In genomic region chr16:33522516-33522915, GRCm38 (mm10) we compare ENCODE assay signal across 25 mouse cellular contexts. TPM values are rescaled to one million over a fixed set of nuclear protein-coding genes. Genes with fewer than 3 reads are reported as not detected.
A peak's percentile ranks its signal among the peaks of the same experiment; 100 is the strongest.
DNase-seq lines count a peak whose midpoint lies in the region; ATAC-seq and TF ChIP-seq lines count a peak whose summit lies in the region.
"Had no signal": no experiment of that assay in that cellular context is flagged by ENCODE, and none has a peak within 500 bp of the region (broad histone marks: within the 10 kb centered on the region; RNA-seq: fewer than 3 reads in every experiment).

No protein-coding gene starts in this region.

- ATAC-seq in intestine, postnatal 0 days = no peak
- no peak for ATAC-seq in intestine, embryonic 16.5 days
- ATAC-seq in activated CD4-positive, CD25-positive, alpha-beta regulatory T cell, adult 4 months = no peak
- ATAC-seq: forebrain, embryonic 15.5 days; hindbrain, embryonic 16.5 days; intestine, embryonic 15.5 days had no signal

- no peaks in the 10 kb centered on the region for H3K9me3 ChIP-seq in intestine, postnatal 0 days (ENCODE audit: control insufficient read depth)
- no peaks in the 10 kb centered on the region for H3K9me3 ChIP-seq in intestine, embryonic 16.5 days (ENCODE audit: control insufficient read depth, low read length)
- H3K9me3 ChIP-seq: embryonic facial prominence, embryonic 10.5 days; embryonic facial prominence, embryonic 13.5 days; forebrain, embryonic 12.5 days; forebrain, embryonic 15.5 days; heart, embryonic 13.5 days; hindbrain, embryonic 10.5 days; hindbrain, embryonic 13.5 days; intestine, embryonic 15.5 days had no signal

- no peak overlapping the region for H3K27ac ChIP-seq in intestine, postnatal 0 days (ENCODE audit: low read depth, low read length)
- no peak overlapping the region for H3K27ac ChIP-seq in intestine, embryonic 16.5 days (ENCODE audit: low read length)
- H3K27ac ChIP-seq: embryonic facial prominence, embryonic 10.5 days; embryonic facial prominence, embryonic 13.5 days; forebrain, embryonic 12.5 days; forebrain, embryonic 15.5 days; heart, embryonic 13.5 days; hindbrain, embryonic 10.5 days; hindbrain, embryonic 13.5 days; intestine, embryonic 15.5 days had no signal

- no peak overlapping the region for H3K4me3 ChIP-seq in intestine, postnatal 0 days (ENCODE audit: low read depth, low read length)
- no peak overlapping the region for H3K4me3 ChIP-seq in intestine, embryonic 16.5 days (ENCODE audit: low read length)
- H3K4me3 ChIP-seq: embryonic facial prominence, embryonic 10.5 days; embryonic facial prominence, embryonic 13.5 days; erythroblast, embryonic 14.5 days; forebrain, embryonic 12.5 days; forebrain, embryonic 15.5 days; heart, embryonic 13.5 days; hindbrain, embryonic 10.5 days; hindbrain, embryonic 13.5 days; intestine, embryonic 15.5 days had no signal

- TF ChIP-seq CTCF in intestine, postnatal 0 days (IDR thresholded peaks at IDR 0.05; ENCODE audit: low read depth) = peak; percentile 11; the same call in 1 of the 2 replicates

- no peaks in the 10 kb centered on the region for H3K27me3 ChIP-seq in intestine, postnatal 0 days (replicated peaks; ENCODE audit: control insufficient read depth, insufficient read depth, low read length)
- no peaks in the 10 kb centered on the region for H3K27me3 ChIP-seq in intestine, embryonic 16.5 days (replicated peaks; ENCODE audit: control insufficient read depth, insufficient read depth, low read length)
- H3K27me3 ChIP-seq: embryonic facial prominence, embryonic 13.5 days; forebrain, embryonic 15.5 days; heart, embryonic 13.5 days; hindbrain, embryonic 13.5 days; intestine, embryonic 15.5 days had no signal

- H3K36me3 ChIP-seq in intestine, postnatal 0 days (ENCODE audit: control insufficient read depth, insufficient read depth) = no peaks in the 10 kb centered on the region
- H3K36me3 ChIP-seq in intestine, embryonic 16.5 days (ENCODE audit: control insufficient read depth, insufficient read depth, low read length) = no peaks in the 10 kb centered on the region
- H3K36me3 ChIP-seq: embryonic facial prominence, embryonic 10.5 days; embryonic facial prominence, embryonic 13.5 days; forebrain, embryonic 12.5 days; forebrain, embryonic 15.5 days; heart, embryonic 13.5 days; hindbrain, embryonic 10.5 days; hindbrain, embryonic 13.5 days; intestine, embryonic 15.5 days had no signal

- 61% methylated on average over 4 of the region's 4 CpGs for WGBS in intestine, postnatal 0 days
- 48% methylated on average over 4 of the region's 4 CpGs for WGBS in intestine, embryonic 16.5 days

- no peak overlapping the region for H3K4me2 ChIP-seq in intestine, postnatal 0 days (replicated peaks; ENCODE audit: low read depth)
- no peak overlapping the region for H3K4me2 ChIP-seq in intestine, embryonic 16.5 days (ENCODE audit: low read depth, low read length)
- H3K4me2 ChIP-seq: embryonic facial prominence, embryonic 13.5 days; forebrain, embryonic 12.5 days; forebrain, embryonic 15.5 days; heart, embryonic 13.5 days; hindbrain, embryonic 13.5 days; intestine, embryonic 15.5 days had no signal

- H3K9ac ChIP-seq in intestine, postnatal 0 days (ENCODE audit: low read depth, low read length) = no peak overlapping the region
- H3K9ac ChIP-seq in intestine, embryonic 16.5 days (ENCODE audit: low read depth, low read length) = no peak overlapping the region
- H3K9ac ChIP-seq: embryonic facial prominence, embryonic 13.5 days; forebrain, embryonic 12.5 days; forebrain, embryonic 15.5 days; heart, embryonic 13.5 days; hindbrain, embryonic 13.5 days; intestine, embryonic 15.5 days had no signal

- H3K4me1 ChIP-seq in intestine, postnatal 0 days (replicated peaks; ENCODE audit: control insufficient read depth, insufficient read depth, low read length) = 0 out of 2 replicates have a peak, but pooled peaks cover 3% of the 10 kb centered on the region
- peaks cover 8% of the 10 kb centered on the region for H3K4me1 ChIP-seq in intestine, embryonic 16.5 days (ENCODE audit: control insufficient read depth, insufficient read depth, low read length)

- DNase-seq in heart, adult 11 months = peak; percentile 60
- no peak for DNase-seq in heart, adult 18-20 months
- peak; percentile 54 for DNase-seq in ZHBTc4 (ENCODE audit: low read depth, low spot score)
- DNase-seq: adrenal gland, adult 8-10 months; adrenal gland, postnatal 25 days; cerebellum, adult 11-12 months; cerebellum, adult 8-10 months; cerebellum, postnatal 10 days; cerebellum, postnatal 36 days; embryo, embryonic 11 days; gastrocnemius, postnatal 25 days; kidney, adult 2 months had no signal

RNA-seq across cellular contexts. Expression of gene Slc12a8, which starts 5.4 kb away (rescaled TPM):
- under 1 TPM; 0.31 to 0.47 TPM for total RNA-seq in heart, adult 18-20 months (2021)
- 4.9 and 6.1 TPM in 2 replicates for polyA plus RNA-seq in intestine, postnatal 0 days (2015; fragmentation: Nextera tagmentation; extraction: Ambion mirVana)
- polyA plus RNA-seq in intestine, embryonic 16.5 days (2015; fragmentation: Nextera tagmentation; extraction: Ambion mirVana) = 10.3 and 10.5 TPM in 2 replicates
- polyA plus RNA-seq in activated CD4-positive, CD25-positive, alpha-beta regulatory T cell, adult 4 months (2017; shearing (Covaris generic)) = 1 to 10 TPM; 3.4 to 6.0 TPM
- polyA plus RNA-seq: erythroblast, embryonic 14.5 days had no signal

Comparison
In these comparisons a context has a peak if more than half of its experiments do, and no peak if none do; other contexts are left out.
1. DNase-seq: peak in heart, adult 11 months (single experiment) and ZHBTc4 (single experiment); none in heart, adult 18-20 months (0 of 2).